Mouse (Mus musculus): Measurements from ENCODE around the gene Nol9. TPM values are rescaled to one million over a fixed set of nuclear protein-coding genes. Genes with fewer than 3 reads are reported as not detected.

The Nol9 gene
- polyA plus RNA-seq, 1 experiment from 2014 or later, result 28.3 TPM

GRCm38 (mm10) chr4:151997701-151998100 is 41.4 kb upstream of the Nol9 start:
- H3K4me3 ChIP-seq (ENCODE audit: low read depth, low read length), result 0 out of 2 replicates have a peak overlapping the region, but pooled peaks have one; percentile 5
- no peak for ATAC-seq (replicated peaks; ENCODE audit: insufficient number of reproducible peaks, low FRiP score, low TSS enrichment, low read depth)
- no peak overlapping the region for H3K27ac ChIP-seq (replicated peaks; ENCODE audit: low read depth, low read length)
- WGBS, result 67% methylated on average over 3 of the region's 3 CpGs
- DNase-seq (ENCODE audit: low spot score), result no peak
- H3K9me3 ChIP-seq (replicated peaks; ENCODE audit: control insufficient read depth, low read length), result no peaks in the 10 kb centered on the region
- H3K27me3 ChIP-seq (ENCODE audit: control insufficient read depth, insufficient read depth, low read length), result no peaks in the 10 kb centered on the region
- H3K36me3 ChIP-seq (replicated peaks; ENCODE audit: control insufficient read depth, insufficient read depth, low read depth, low read length), result no peaks in the 10 kb centered on the region; the same call in 1 of the 2 replicates
- peaks cover 4% of the 10 kb centered on the region for H3K4me1 ChIP-seq (ENCODE audit: control insufficient read depth, insufficient read depth, low read length)
- H3K9ac ChIP-seq (replicated peaks; ENCODE audit: low read length), result no peak overlapping the region
- H3K4me2 ChIP-seq (ENCODE audit: low read depth, low read length), result no peak overlapping the region

- ATAC-seq (replicated peaks; ENCODE audit: insufficient number of reproducible peaks, low FRiP score, low TSS enrichment, low read depth), result no peak
- Histone ChIP-seq H3K4me1 (ENCODE audit: control insufficient read depth, insufficient read depth, low read length) (peaks cover under 1% of the 10 kb centered on the region; the same call in 1 of the 2 replicates), H3K36me3 (replicated peaks; ENCODE audit: control insufficient read depth, insufficient read depth, low read depth, low read length) (no peaks in the 10 kb centered on the region), H3K27me3 (ENCODE audit: control insufficient read depth, insufficient read depth, low read length) (no peaks in the 10 kb centered on the region), H3K4me2 (ENCODE audit: low read depth, low read length) (no peak overlapping the region), H3K4me3 (ENCODE audit: low read depth, low read length) (no peak overlapping the region), H3K9ac (replicated peaks; ENCODE audit: low read length) (no peak overlapping the region), H3K27ac (replicated peaks; ENCODE audit: low read depth, low read length) (no peak overlapping the region), H3K9me3 (replicated peaks; ENCODE audit: control insufficient read depth, low read length) (no peaks in the 10 kb centered on the region)
- WGBS, result 39% methylated on average over 3 of the region's 3 CpGs
- no peak for DNase-seq (ENCODE audit: low spot score)
These were observed 39.6 kb upstream of the Nol9 start for GRCm38 (mm10) chr4:151999481-151999880.

- no peaks in the 10 kb centered on the region for H3K9me3 ChIP-seq (replicated peaks; ENCODE audit: control insufficient read depth, low read length)
- no peak for DNase-seq (ENCODE audit: low spot score)
- no peak overlapping the region for H3K4me2 ChIP-seq (ENCODE audit: low read depth, low read length)
- H3K4me1 ChIP-seq (ENCODE audit: control insufficient read depth, insufficient read depth, low read length), result no peaks in the 10 kb centered on the region
- H3K27me3 ChIP-seq (ENCODE audit: control insufficient read depth, insufficient read depth, low read length), result no peaks in the 10 kb centered on the region
- H3K27ac ChIP-seq (replicated peaks; ENCODE audit: low read depth, low read length), result no peak overlapping the region
- WGBS, result 47% methylated on average over 4 of the region's 4 CpGs
- H3K4me3 ChIP-seq (ENCODE audit: low read depth, low read length), result no peak overlapping the region
- H3K36me3 ChIP-seq (replicated peaks; ENCODE audit: control insufficient read depth, insufficient read depth, low read depth, low read length), result no peaks in the 10 kb centered on the region
- H3K9ac ChIP-seq (replicated peaks; ENCODE audit: low read length), result no peak overlapping the region
- no peak for ATAC-seq (replicated peaks; ENCODE audit: insufficient number of reproducible peaks, low FRiP score, low TSS enrichment, low read depth)
These were observed 38.2 kb upstream of the Nol9 start for GRCm38 (mm10) chr4:152000906-152001305.

- WGBS, result 69% methylated on average over 4 of the region's 4 CpGs
These were observed 37.8 kb upstream of the Nol9 start for GRCm38 (mm10) chr4:152001335-152001734.

GRCm38 (mm10) chr4:152002063-152002462 is 37.1 kb upstream of the Nol9 start:
- no peak for DNase-seq (ENCODE audit: low spot score)
- no peak overlapping the region for H3K9ac ChIP-seq (replicated peaks; ENCODE audit: low read length)
- ATAC-seq (replicated peaks; ENCODE audit: insufficient number of reproducible peaks, low FRiP score, low TSS enrichment, low read depth), result no peak
- H3K27me3 ChIP-seq (ENCODE audit: control insufficient read depth, insufficient read depth, low read length), result no peaks in the 10 kb centered on the region
- no peaks in the 10 kb centered on the region for H3K4me1 ChIP-seq (ENCODE audit: control insufficient read depth, insufficient read depth, low read length)
- no peak overlapping the region for H3K27ac ChIP-seq (replicated peaks; ENCODE audit: low read depth, low read length)
- H3K36me3 ChIP-seq (replicated peaks; ENCODE audit: control insufficient read depth, insufficient read depth, low read depth, low read length), result no peaks in the 10 kb centered on the region
- 91% methylated on average over 3 of the region's 3 CpGs for WGBS
- no peak overlapping the region for H3K4me3 ChIP-seq (ENCODE audit: low read depth, low read length)
- no peak overlapping the region for H3K4me2 ChIP-seq (ENCODE audit: low read depth, low read length)
- no peaks in the 10 kb centered on the region for H3K9me3 ChIP-seq (replicated peaks; ENCODE audit: control insufficient read depth, low read length)

More at GRCm38 (mm10) chr4:152001335-152001734, 37.8 kb upstream of the Nol9 start:
- Histone ChIP-seq H3K27me3 (ENCODE audit: control insufficient read depth, insufficient read depth, low read length) (no peaks in the 10 kb centered on the region), H3K4me3 (ENCODE audit: low read depth, low read length) (no peak overlapping the region), H3K9me3 (replicated peaks; ENCODE audit: control insufficient read depth, low read length) (no peaks in the 10 kb centered on the region), H3K4me1 (ENCODE audit: control insufficient read depth, insufficient read depth, low read length) (no peaks in the 10 kb centered on the region), H3K4me2 (ENCODE audit: low read depth, low read length) (no peak overlapping the region), H3K36me3 (replicated peaks; ENCODE audit: control insufficient read depth, insufficient read depth, low read depth, low read length) (no peaks in the 10 kb centered on the region), H3K9ac (replicated peaks; ENCODE audit: low read length) (no peak overlapping the region), H3K27ac (replicated peaks; ENCODE audit: low read depth, low read length) (no peak overlapping the region)
- ATAC-seq (replicated peaks; ENCODE audit: insufficient number of reproducible peaks, low FRiP score, low TSS enrichment, low read depth) (no peak), DNase-seq (ENCODE audit: low spot score) (no peak)

- ATAC-seq (replicated peaks; ENCODE audit: insufficient number of reproducible peaks, low FRiP score, low TSS enrichment, low read depth) (no peak), DNase-seq (ENCODE audit: low spot score) (no peak)
- Histone ChIP-seq H3K9ac (replicated peaks; ENCODE audit: low read length) (no peak overlapping the region), H3K27me3 (ENCODE audit: control insufficient read depth, insufficient read depth, low read length) (no peaks in the 10 kb centered on the region; the same call in 1 of the 2 replicates), H3K4me3 (ENCODE audit: low read depth, low read length) (no peak overlapping the region), H3K36me3 (replicated peaks; ENCODE audit: control insufficient read depth, insufficient read depth, low read depth, low read length) (no peaks in the 10 kb centered on the region), H3K4me2 (ENCODE audit: low read depth, low read length) (no peak overlapping the region), H3K9me3 (replicated peaks; ENCODE audit: control insufficient read depth, low read length) (no peaks in the 10 kb centered on the region), H3K4me1 (ENCODE audit: control insufficient read depth, insufficient read depth, low read length) (peaks cover 4% of the 10 kb centered on the region), H3K27ac (replicated peaks; ENCODE audit: low read depth, low read length) (no peak overlapping the region)
- WGBS, result 78% methylated on average over 6 of the region's 6 CpGs
These were observed 33.0 kb upstream of the Nol9 start for GRCm38 (mm10) chr4:152006137-152006536.

- no peak for ATAC-seq (replicated peaks; ENCODE audit: insufficient number of reproducible peaks, low FRiP score, low TSS enrichment, low read depth)
- H3K27me3 ChIP-seq (ENCODE audit: control insufficient read depth, insufficient read depth, low read length), result no peaks in the 10 kb centered on the region; the same call in 1 of the 2 replicates
- H3K9me3 ChIP-seq (replicated peaks; ENCODE audit: control insufficient read depth, low read length), result no peaks in the 10 kb centered on the region
- H3K4me2 ChIP-seq (ENCODE audit: low read depth, low read length), result no peak overlapping the region
- H3K36me3 ChIP-seq (replicated peaks; ENCODE audit: control insufficient read depth, insufficient read depth, low read depth, low read length), result no peaks in the 10 kb centered on the region
- H3K27ac ChIP-seq (replicated peaks; ENCODE audit: low read depth, low read length), result no peak overlapping the region
- no peak for DNase-seq (ENCODE audit: low spot score)
- H3K9ac ChIP-seq (replicated peaks; ENCODE audit: low read length), result no peak overlapping the region
- 17% methylated on average over 3 of the region's 3 CpGs for WGBS
- no peak overlapping the region for H3K4me3 ChIP-seq (ENCODE audit: low read depth, low read length)
- H3K4me1 ChIP-seq (ENCODE audit: control insufficient read depth, insufficient read depth, low read length), result peaks cover 4% of the 10 kb centered on the region
These were observed 32.3 kb upstream of the Nol9 start for GRCm38 (mm10) chr4:152006812-152007211.

GRCm38 (mm10) chr4:152007481-152008147 is 31.5 kb upstream of the Nol9 start:
- WGBS, result 7% methylated on average over 8 of the region's 8 CpGs
- Histone ChIP-seq H3K27me3 (ENCODE audit: control insufficient read depth, insufficient read depth, low read length) (no peaks in the 10 kb centered on the region; the same call in 1 of the 2 replicates), H3K9me3 (replicated peaks; ENCODE audit: control insufficient read depth, low read length) (no peaks in the 10 kb centered on the region), H3K36me3 (replicated peaks; ENCODE audit: control insufficient read depth, insufficient read depth, low read depth, low read length) (no peaks in the 10 kb centered on the region), H3K4me2 (ENCODE audit: low read depth, low read length) (peak overlapping the region; percentile 100), H3K4me3 (ENCODE audit: low read depth, low read length) (peak overlapping the region; percentile 73), H3K27ac (replicated peaks; ENCODE audit: low read depth, low read length) (no peak overlapping the region), H3K9ac (replicated peaks; ENCODE audit: low read length) (peak overlapping the region; percentile 23), H3K4me1 (ENCODE audit: control insufficient read depth, insufficient read depth, low read length) (peaks cover 4% of the 10 kb centered on the region)
- ATAC-seq (replicated peaks; ENCODE audit: insufficient number of reproducible peaks, low FRiP score, low TSS enrichment, low read depth) (no peak), DNase-seq (ENCODE audit: low spot score) (no peak)
